15 mouse cellular contexts compared by ENCODE assay signal in genomic region chr2:78754362-78754761, GRCm38 (mm10).
"Had no signal": no experiment of that assay in that cellular context is flagged by ENCODE, and none has a peak within 500 bp of the region (broad histone marks: within the 10 kb centered on the region; RNA-seq: fewer than 3 reads in every experiment).

No protein-coding gene starts in this region.

- DNase-seq: liver, embryonic 13.5 days; liver, postnatal 0 days; lung, adult 2 months; lung, postnatal 10 days; lung, postnatal 4 days; right cerebral cortex, postnatal 14 days; thymus, adult 2 months; thymus, postnatal 25 days; thymus, postnatal 4 days had no signal

- H3K4me3 ChIP-seq: liver, embryonic 13.5 days; liver, embryonic 15.5 days; lung, embryonic 15.5 days; midbrain, embryonic 12.5 days; neural tube, embryonic 12.5 days; stomach, embryonic 15.5 days had no signal

- H3K27ac ChIP-seq: liver, embryonic 13.5 days; liver, embryonic 15.5 days; lung, embryonic 15.5 days; midbrain, embryonic 12.5 days; neural tube, embryonic 12.5 days; stomach, embryonic 15.5 days; stomach, postnatal 0 days had no signal

- H3K9me3 ChIP-seq: liver, embryonic 13.5 days; liver, embryonic 15.5 days; lung, embryonic 15.5 days; midbrain, embryonic 12.5 days; neural tube, embryonic 12.5 days; stomach, embryonic 15.5 days had no signal

- ATAC-seq: liver, postnatal 0 days had no signal

- H3K36me3 ChIP-seq: liver, embryonic 13.5 days; liver, embryonic 15.5 days; lung, embryonic 15.5 days; midbrain, embryonic 12.5 days; neural tube, embryonic 12.5 days; stomach, embryonic 15.5 days had no signal

- H3K4me1 ChIP-seq: liver, embryonic 13.5 days; liver, embryonic 15.5 days; lung, embryonic 15.5 days; neural tube, embryonic 12.5 days; stomach, embryonic 15.5 days had no signal

- H3K4me2 ChIP-seq: liver, embryonic 13.5 days; liver, embryonic 15.5 days; lung, embryonic 15.5 days; midbrain, embryonic 12.5 days; neural tube, embryonic 12.5 days; stomach, embryonic 15.5 days had no signal

- H3K9ac ChIP-seq: liver, embryonic 13.5 days; liver, embryonic 15.5 days; liver, postnatal 0 days; lung, embryonic 15.5 days; midbrain, embryonic 12.5 days; neural tube, embryonic 12.5 days; stomach, embryonic 15.5 days had no signal

- H3K27me3 ChIP-seq: liver, embryonic 13.5 days; lung, embryonic 15.5 days; midbrain, embryonic 12.5 days; neural tube, embryonic 12.5 days; stomach, embryonic 15.5 days had no signal
